Mouse (Mus musculus) stomach, embryonic 15.5 days (tissue): Measurements from ENCODE around the gene Tyk2. TPM values are rescaled to one million over a fixed set of nuclear protein-coding genes. Genes with fewer than 3 reads are reported as not detected.

Experiments
- ATAC-seq: fragments of 200-750 bp; cut with Nextera tagmentation; 2 replicates; pipeline ENCODE4 v1.8.0; 2017; ENCODE audit warnings: low read depth, moderate number of reproducible peaks, moderate TSS enrichment; ENCODE audit not compliant: insufficient read depth, low FRiP score
- H3K27ac ChIP-seq: fragments of 300-500 bp; sonication (generic); 2 replicates; pipeline ENCODE4 v1.5.1; 2015; ENCODE audit warnings: mild to moderate bottlenecking, inconsistent platforms
- H3K27me3 ChIP-seq: fragments of 300-500 bp; sonication (generic); replicated peaks from 2 replicates; pipeline ENCODE4 v1.6.1; 2015; ENCODE audit warnings: inconsistent platforms
- H3K36me3 ChIP-seq: fragments of 300-500 bp; sonication (generic); 2 replicates; pipeline ENCODE4 v1.6.1; 2015; ENCODE audit warnings: inconsistent platforms
- H3K4me1 ChIP-seq: fragments of 300-500 bp; sonication (generic); 2 replicates; pipeline ENCODE4 v1.6.1; 2015; ENCODE audit warnings: inconsistent platforms
- H3K4me2 ChIP-seq: fragments of 300-500 bp; sonication (generic); 2 replicates; pipeline ENCODE4 v1.6.1; 2015; ENCODE audit warnings: mild to moderate bottlenecking, inconsistent platforms
- H3K4me3 ChIP-seq: fragments of 300-500 bp; sonication (generic); replicated peaks from 2 replicates; pipeline ENCODE4 v1.5.1; 2015; ENCODE audit warnings: inconsistent platforms
- H3K9ac ChIP-seq: fragments of 300-500 bp; sonication (generic); 2 replicates; pipeline ENCODE4 v1.6.1; 2015; ENCODE audit warnings: inconsistent platforms
- H3K9me3 ChIP-seq: fragments of 300-500 bp; sonication (generic); 2 replicates; pipeline ENCODE4 v1.6.1; 2016; ENCODE audit warnings: inconsistent platforms
- WGBS: fragments of 180-500 bp; shearing (Covaris S2); methylation state at CpG from one replicate; pipeline ENCODE4 v1.1.7; 2015; 5-methylcytosine and 5-hydroxymethylcytosine counted together
- polyA plus RNA-seq: library from polyadenylated mRNA; unstranded; fragments of >200 nt; fragmentation: Nextera tagmentation; extraction: Ambion mirVana; gene quantifications from 2 replicates; pipeline ENCODE4 v1.2.1, GENCODE M21; 2015

Gene Tyk2
- polyA plus RNA-seq, 1 experiment from 2014 or later = 13.6 TPM

GRCm38 (mm10) chr9:21164072-21164471, 33.0 kb upstream of the Tyk2 start:
- H3K36me3 ChIP-seq = no peaks in the 10 kb centered on the region
- H3K27ac ChIP-seq = no peak overlapping the region
- peak overlapping the region; percentile 48 for H3K4me3 ChIP-seq
- peaks cover 57% of the 10 kb centered on the region for H3K27me3 ChIP-seq
- WGBS = under 1% methylated on average over 26 of the region's 26 CpGs
- H3K4me1 ChIP-seq = peaks cover 40% of the 10 kb centered on the region
- ATAC-seq = no peak
- H3K9ac ChIP-seq = no peak overlapping the region
- H3K4me2 ChIP-seq = peak overlapping the region; percentile 49
- no peaks in the 10 kb centered on the region for H3K9me3 ChIP-seq

- no peak for ATAC-seq
- H3K9ac ChIP-seq = no peak overlapping the region
- H3K4me1 ChIP-seq = peaks cover 33% of the 10 kb centered on the region
- peaks cover 57% of the 10 kb centered on the region for H3K27me3 ChIP-seq
- no peaks in the 10 kb centered on the region for H3K9me3 ChIP-seq
- H3K4me3 ChIP-seq = no peak overlapping the region
- H3K4me2 ChIP-seq = peak overlapping the region; percentile 49
- no peaks in the 10 kb centered on the region for H3K36me3 ChIP-seq
- H3K27ac ChIP-seq = no peak overlapping the region
- 32% methylated on average over 11 of the region's 11 CpGs for WGBS
Measured at GRCm38 (mm10) chr9:21163086-21164050, 32.3 kb upstream of the Tyk2 start.

GRCm38 (mm10) chr9:21161209-21161909, 30.3 kb upstream of the Tyk2 start:
- Histone ChIP-seq H3K4me2 (peak overlapping the region; percentile 85), H3K27me3 (peaks cover 46% of the 10 kb centered on the region), H3K36me3 (no peaks in the 10 kb centered on the region), H3K4me3 (peak overlapping the region; percentile 54), H3K9ac (peak overlapping the region; percentile 42; the same call in 1 of the 2 replicates), H3K27ac (no peak overlapping the region), H3K4me1 (peaks cover 26% of the 10 kb centered on the region), H3K9me3 (no peaks in the 10 kb centered on the region)
- peak; percentile 73; the same call in 1 of the 2 replicates for ATAC-seq
- under 1% methylated on average over 52 of the region's 52 CpGs for WGBS

- H3K9ac ChIP-seq = no peak overlapping the region
- H3K4me3 ChIP-seq = no peak overlapping the region
- WGBS = 80% methylated on average over 3 of the region's 3 CpGs
- peaks cover 24% of the 10 kb centered on the region for H3K4me1 ChIP-seq
- H3K27ac ChIP-seq = no peak overlapping the region
- no peak for ATAC-seq
- no peaks in the 10 kb centered on the region for H3K27me3 ChIP-seq
- H3K4me2 ChIP-seq = no peak overlapping the region
- H3K36me3 ChIP-seq = no peaks in the 10 kb centered on the region
- no peaks in the 10 kb centered on the region for H3K9me3 ChIP-seq
Measured at GRCm38 (mm10) chr9:21154787-21155186, 23.7 kb upstream of the Tyk2 start.

- WGBS = 8% methylated on average over 5 of the region's 5 CpGs
- Histone ChIP-seq H3K27me3 (no peaks in the 10 kb centered on the region), H3K36me3 (no peaks in the 10 kb centered on the region), H3K4me3 (peak overlapping the region; percentile 38), H3K9me3 (no peaks in the 10 kb centered on the region), H3K27ac (peak overlapping the region; percentile 79), H3K4me1 (peaks cover 27% of the 10 kb centered on the region), H3K4me2 (peak overlapping the region; percentile 81), H3K9ac (no peak overlapping the region)
- ATAC-seq = no peak
Measured at GRCm38 (mm10) chr9:21153833-21154232, 22.8 kb upstream of the Tyk2 start.

GRCm38 (mm10) chr9:21153331-21153730, 22.3 kb upstream of the Tyk2 start:
- Histone ChIP-seq H3K9me3 (no peaks in the 10 kb centered on the region), H3K4me2 (peak overlapping the region; percentile 81)
- 5% methylated on average over 12 of the region's 12 CpGs for WGBS

GRCm38 (mm10) chr9:21152715-21153114, 21.7 kb upstream of the Tyk2 start:
- Histone ChIP-seq H3K27ac (peak overlapping the region; percentile 79; the same call in 1 of the 2 replicates), H3K4me1 (peaks cover 39% of the 10 kb centered on the region), H3K4me2 (peak overlapping the region; percentile 81), H3K4me3 (peak overlapping the region; percentile 38), H3K9me3 (no peaks in the 10 kb centered on the region), H3K36me3 (no peaks in the 10 kb centered on the region), H3K27me3 (no peaks in the 10 kb centered on the region), H3K9ac (no peak overlapping the region)
- no peak for ATAC-seq
- 1% methylated on average over 11 of the region's 11 CpGs for WGBS

More at GRCm38 (mm10) chr9:21153331-21153730, 22.3 kb upstream of the Tyk2 start:
- no peaks in the 10 kb centered on the region for H3K36me3 ChIP-seq
- ATAC-seq = peak; percentile 16; the same call in 1 of the 2 replicates
- peak overlapping the region; percentile 29; the same call in 1 of the 2 replicates for H3K9ac ChIP-seq
- peaks cover 32% of the 10 kb centered on the region for H3K4me1 ChIP-seq
- H3K4me3 ChIP-seq = peak overlapping the region; percentile 38
- peak overlapping the region; percentile 79 for H3K27ac ChIP-seq
- no peaks in the 10 kb centered on the region for H3K27me3 ChIP-seq

- no peaks in the 10 kb centered on the region for H3K27me3 ChIP-seq
- H3K36me3 ChIP-seq = no peaks in the 10 kb centered on the region; the same call in 1 of the 2 replicates
- H3K4me3 ChIP-seq = peak within 1 kb of the TSS; percentile 93
- peak within 1 kb of the TSS; percentile 97 for H3K9ac ChIP-seq
- ATAC-seq = peak; percentile 94
- H3K4me2 ChIP-seq = peak within 1 kb of the TSS; percentile 86
- 3% methylated on average over 56 of the region's 56 CpGs for WGBS
- peaks cover 54% of the 10 kb centered on the region for H3K4me1 ChIP-seq
- H3K9me3 ChIP-seq = no peaks in the 10 kb centered on the region
- H3K27ac ChIP-seq = peak within 1 kb of the TSS; percentile 83; the same call in 1 of the 2 replicates
Measured at GRCm38 (mm10) chr9:21149654-21150419, 18.8 kb upstream of the Tyk2 start, which contains the start of gene Cdc37. Gene Cdc37 (minus strand): TSS chr9:21149982.

- Histone ChIP-seq H3K4me3 (peak overlapping the region; percentile 93), H3K4me1 (peaks cover 51% of the 10 kb centered on the region), H3K27ac (peak overlapping the region; percentile 83; the same call in 1 of the 2 replicates), H3K36me3 (peaks cover 4% of the 10 kb centered on the region; the same call in 1 of the 2 replicates), H3K4me2 (peak overlapping the region; percentile 86), H3K9me3 (no peaks in the 10 kb centered on the region), H3K27me3 (no peaks in the 10 kb centered on the region), H3K9ac (peak overlapping the region; percentile 97)
- WGBS = 7% methylated on average over 8 of the region's 8 CpGs
- ATAC-seq = no peak
Measured at GRCm38 (mm10) chr9:21149077-21149653, 18.1 kb upstream of the Tyk2 start.

- no peak overlapping the region for H3K27ac ChIP-seq
- H3K4me3 ChIP-seq = peak overlapping the region; percentile 93
- no peak for ATAC-seq
- peaks cover 44% of the 10 kb centered on the region for H3K4me1 ChIP-seq
- H3K36me3 ChIP-seq = peaks cover 8% of the 10 kb centered on the region; the same call in 1 of the 2 replicates
- peak overlapping the region; percentile 86 for H3K4me2 ChIP-seq
- H3K27me3 ChIP-seq = no peaks in the 10 kb centered on the region
- H3K9me3 ChIP-seq = no peaks in the 10 kb centered on the region
- no peak overlapping the region for H3K9ac ChIP-seq
Measured at GRCm38 (mm10) chr9:21148427-21148826, 17.4 kb upstream of the Tyk2 start.

GRCm38 (mm10) chr9:21146722-21147121, 15.7 kb upstream of the Tyk2 start:
- Histone ChIP-seq H3K4me3 (peak overlapping the region; percentile 12), H3K27ac (peak overlapping the region; percentile 59; the same call in 1 of the 2 replicates), H3K27me3 (no peaks in the 10 kb centered on the region), H3K4me2 (peak overlapping the region; percentile 40), H3K9ac (0 out of 2 replicates have a peak overlapping the region, but pooled peaks have one; percentile 14), H3K36me3 (peaks cover 22% of the 10 kb centered on the region), H3K4me1 (peaks cover 34% of the 10 kb centered on the region), H3K9me3 (no peaks in the 10 kb centered on the region)
- ATAC-seq = 0 out of 2 replicates have a peak, but pooled peaks have one; percentile 6
- 30% methylated on average over 10 of the region's 10 CpGs for WGBS
